Mouse (Mus musculus): ENCODE data around the gene Serpinb2.

The Serpinb2 gene

DNA sequence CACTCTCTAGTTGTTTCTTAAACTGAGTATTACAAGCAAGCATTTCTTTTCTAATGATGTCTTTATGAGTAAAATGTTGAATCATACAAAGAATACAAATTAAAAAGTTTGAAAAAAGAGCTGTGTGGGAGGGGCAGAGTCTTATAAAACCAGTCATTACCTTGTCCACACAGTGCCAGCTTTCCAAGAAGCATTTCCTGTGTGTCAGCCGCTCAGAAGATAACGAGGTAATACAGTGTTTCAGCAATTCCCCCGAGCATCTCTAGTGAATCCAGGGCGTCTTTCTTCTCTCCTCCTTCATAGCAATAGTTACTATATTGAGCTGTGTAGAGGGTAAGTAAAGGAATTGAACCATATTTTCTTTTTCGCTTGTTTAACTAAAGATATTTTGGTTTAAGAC, at the start of gene Serpinb2:
Gene Serpinb2 (plus strand): TSS at position 172 of the 400 bp plus-strand sequence.
- no peak for DNase-seq (ENCODE audit: low spot score in 2 of 2)

DNA sequence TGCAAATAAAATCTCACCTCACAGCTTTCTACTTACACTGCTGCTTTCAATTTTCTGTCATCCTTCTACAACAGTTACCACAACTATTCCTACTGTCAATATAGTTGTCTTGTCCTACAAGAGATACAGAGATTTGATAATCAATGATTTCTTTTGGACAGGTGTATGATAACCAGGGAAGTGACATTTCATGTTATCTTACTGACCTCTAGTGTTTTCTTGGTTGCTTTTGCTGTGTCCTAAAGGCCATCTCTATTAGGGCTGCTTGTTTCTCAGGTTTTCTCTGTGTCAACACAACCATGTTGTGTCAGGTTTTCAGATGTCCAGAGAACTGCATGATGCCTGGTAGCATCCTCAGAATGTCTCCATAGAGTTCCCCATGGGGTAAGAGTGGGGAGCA, 31.3 kb upstream of the Serpinb2 start:
- no peak for DNase-seq (ENCODE audit: low spot score in 2 of 2)

DNA sequence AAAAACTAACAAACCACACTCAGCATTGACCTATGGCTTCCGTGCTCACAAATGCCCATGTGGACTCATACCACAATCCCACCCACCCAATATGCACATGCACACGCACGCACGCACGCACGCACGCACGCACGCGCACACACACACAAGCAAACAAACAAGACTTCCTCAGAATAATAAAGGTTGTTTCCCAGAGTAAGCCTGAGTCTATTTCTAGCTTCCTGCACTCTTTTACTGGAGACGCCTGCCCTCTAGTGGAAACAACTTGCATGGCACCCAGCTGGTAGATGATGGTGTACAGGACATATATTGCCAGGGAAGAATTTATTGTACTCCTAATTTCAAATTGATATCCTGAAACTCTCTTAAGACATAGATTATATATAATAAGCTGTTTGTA, 29.8 kb upstream of the Serpinb2 start:
- DNase-seq (ENCODE audit: low spot score in 2 of 2), result peak; percentile 65 to 69

DNA sequence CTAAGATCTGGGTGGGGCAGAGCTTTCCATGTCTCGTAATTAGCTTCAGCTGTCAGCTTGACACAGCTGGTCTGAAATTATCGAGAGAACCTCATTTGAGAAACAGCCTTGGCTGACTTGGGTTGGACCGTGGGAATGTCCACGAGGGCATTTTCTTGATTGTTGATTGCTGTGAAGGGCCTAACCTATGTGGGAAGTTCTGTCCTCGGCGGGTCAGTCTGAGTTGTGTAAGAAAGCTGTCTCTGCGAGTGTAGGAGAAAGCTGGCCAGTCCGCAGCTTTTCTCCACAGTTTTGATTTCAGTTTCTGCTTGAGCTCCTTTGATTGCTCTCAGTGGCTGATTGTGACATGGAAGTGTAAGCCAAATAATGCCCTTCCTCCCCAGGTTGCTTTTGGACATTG, 21.6 kb upstream of the Serpinb2 start:
- DNase-seq (ENCODE audit: low spot score in 2 of 2), result no peak

DNA sequence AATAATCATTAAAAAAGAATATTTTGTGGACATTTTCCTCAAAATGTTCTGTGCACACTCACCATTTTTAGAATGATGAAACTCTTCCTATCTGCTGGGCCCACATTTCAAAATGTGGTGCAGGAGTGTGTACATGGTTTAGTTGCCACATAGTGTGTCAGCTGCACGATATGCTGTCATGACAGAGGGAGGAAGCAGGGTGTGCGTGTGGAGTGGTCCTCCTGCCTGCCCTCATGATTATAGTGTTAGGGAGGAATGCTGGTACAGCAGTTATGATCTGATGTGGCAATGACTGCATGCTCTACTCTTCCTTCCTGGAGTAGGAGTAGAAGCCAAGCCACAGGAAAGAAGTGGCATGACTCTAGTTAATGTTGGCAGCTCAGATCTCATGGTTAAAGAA, 14.4 kb upstream of the Serpinb2 start:
- DNase-seq (ENCODE audit: low spot score in 2 of 2), result no peak

DNA sequence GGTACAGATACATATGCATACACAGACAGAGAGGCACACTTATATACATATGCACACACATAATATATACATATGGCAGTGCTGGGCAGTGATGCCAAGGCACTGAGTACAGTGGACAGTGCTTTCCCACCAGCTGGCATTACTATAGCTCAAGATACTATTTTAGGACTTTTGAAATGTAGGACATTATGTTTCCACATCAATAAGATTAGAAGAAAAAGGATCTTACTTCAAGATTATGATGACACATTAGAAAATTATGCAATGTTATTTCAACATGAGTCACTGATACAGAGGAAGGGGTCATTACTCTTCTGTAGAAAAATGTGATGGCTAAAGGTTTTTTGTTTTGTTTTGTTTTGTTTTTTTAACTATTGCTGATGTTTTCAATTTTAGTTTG, 9.2 kb upstream of the Serpinb2 start:
- no peak for DNase-seq (ENCODE audit: low spot score in 2 of 2)

DNA sequence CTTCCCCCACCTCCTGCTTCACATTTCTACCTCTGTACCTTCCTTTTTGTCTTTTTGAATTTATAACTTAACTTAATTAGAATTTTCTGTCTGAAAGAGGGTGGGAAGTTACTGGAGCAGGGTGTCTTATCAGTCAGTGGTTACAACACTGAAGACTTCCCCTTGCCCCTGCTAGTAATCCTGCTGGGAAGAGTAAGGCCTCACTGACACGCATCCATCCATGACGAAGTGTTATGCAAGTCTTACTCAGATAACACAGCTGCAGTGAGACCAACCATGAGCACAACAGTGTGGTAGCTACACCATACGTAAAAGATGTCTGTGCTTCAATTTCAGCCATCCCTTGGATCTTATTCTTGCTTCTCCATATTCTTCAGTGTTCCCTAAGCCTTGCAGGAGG, 7.9 kb upstream of the Serpinb2 start:
- DNase-seq (ENCODE audit: low spot score in 2 of 2), result no peak

DNA sequence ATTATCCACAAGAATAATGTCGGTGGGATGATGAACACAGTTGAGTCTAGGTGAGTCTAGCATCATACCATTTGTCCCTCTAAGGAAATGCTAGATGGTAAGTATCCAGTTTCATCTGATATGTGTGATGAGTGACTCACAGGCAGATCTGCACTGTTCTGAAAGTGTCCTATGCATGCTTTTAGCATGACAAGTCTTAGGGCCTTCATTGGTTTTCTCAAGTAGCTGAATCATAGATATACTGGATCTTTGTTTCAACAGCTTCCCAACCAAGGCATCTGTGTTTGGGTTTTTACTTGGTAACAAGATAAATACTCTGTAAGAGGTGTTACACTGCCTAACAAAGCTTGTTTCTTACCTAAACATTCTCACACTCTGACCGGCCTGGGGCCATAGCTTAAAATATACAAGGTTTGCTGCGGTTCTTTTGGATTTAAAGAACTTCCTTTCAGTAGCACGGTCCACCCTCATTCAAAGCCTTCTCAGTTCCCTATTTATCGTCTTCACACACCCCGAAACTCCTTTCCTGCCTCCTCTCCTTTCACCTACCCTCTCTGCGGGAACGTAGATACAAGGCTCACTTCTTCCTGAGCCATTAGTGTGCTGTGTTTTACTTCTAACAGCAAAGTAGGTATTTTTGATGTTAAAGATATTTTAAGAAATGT, 5.2 kb upstream of the Serpinb2 start:
- no peak for DNase-seq (ENCODE audit: low spot score in 2 of 2)

DNA sequence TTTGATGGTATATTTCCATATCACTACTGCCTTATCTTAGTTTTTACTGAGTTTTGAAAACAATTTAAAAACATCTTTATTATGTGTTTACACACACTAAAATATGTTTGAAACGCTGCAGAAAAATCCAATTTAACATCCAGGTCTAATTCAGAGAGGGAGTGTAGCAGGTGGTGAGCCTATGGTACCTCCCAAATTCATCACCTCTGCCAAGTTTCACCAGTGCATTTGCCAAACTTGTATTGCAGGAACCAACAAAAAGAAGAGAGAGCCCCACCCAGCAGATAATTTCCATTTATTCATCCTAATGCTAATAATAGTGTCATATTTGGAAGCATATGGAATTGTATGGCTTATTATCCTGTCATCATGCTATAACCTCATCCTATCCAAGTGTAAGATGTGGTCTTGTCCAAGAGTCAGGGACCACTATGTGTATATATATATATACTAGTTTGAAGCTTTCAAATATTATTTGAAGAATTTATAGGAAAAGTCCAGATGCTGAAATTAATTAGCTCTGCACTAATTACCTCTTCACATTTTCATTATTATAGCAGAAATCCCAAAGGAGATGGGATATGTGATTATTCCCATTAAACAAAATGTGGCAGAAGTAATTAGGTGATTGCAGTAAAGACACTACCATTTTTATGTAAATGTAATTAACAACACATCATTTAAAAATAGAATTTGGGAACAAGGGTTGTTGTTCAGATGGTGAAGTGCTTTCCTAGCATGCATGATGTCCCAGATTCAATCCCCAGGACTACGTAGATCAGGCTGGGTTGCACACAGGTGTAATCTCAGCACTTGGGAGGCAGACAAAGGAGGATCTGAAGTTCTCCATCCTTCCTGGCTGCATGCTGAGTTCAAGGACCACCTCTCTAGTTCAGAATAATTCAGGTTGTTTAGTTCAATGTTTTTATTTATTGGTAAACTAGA, 1.2 kb downstream of the Serpinb2 start:
- DNase-seq (ENCODE audit: low spot score in 2 of 2), result no peak

DNA sequence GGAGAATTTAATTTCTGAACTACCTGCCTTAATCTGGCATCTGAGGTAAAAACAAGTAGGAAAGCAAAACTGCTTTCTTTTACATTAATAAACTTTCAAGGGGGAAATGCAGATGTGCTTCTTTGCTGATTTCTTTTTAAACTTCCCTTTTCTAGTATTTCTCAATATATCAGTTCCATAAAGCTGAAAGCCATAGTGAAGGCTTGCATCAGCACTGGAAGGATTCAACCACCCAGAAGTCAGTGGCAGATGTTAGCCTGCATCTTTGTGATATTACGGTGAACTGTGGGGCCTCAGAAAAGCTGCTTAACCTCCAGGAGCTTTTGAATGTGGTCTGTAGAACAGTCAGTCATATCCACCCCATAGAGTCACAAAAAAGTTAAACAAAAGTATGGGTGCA, 2.3 kb downstream of the Serpinb2 start:
- no peak for DNase-seq (ENCODE audit: low spot score in 2 of 2)

DNA sequence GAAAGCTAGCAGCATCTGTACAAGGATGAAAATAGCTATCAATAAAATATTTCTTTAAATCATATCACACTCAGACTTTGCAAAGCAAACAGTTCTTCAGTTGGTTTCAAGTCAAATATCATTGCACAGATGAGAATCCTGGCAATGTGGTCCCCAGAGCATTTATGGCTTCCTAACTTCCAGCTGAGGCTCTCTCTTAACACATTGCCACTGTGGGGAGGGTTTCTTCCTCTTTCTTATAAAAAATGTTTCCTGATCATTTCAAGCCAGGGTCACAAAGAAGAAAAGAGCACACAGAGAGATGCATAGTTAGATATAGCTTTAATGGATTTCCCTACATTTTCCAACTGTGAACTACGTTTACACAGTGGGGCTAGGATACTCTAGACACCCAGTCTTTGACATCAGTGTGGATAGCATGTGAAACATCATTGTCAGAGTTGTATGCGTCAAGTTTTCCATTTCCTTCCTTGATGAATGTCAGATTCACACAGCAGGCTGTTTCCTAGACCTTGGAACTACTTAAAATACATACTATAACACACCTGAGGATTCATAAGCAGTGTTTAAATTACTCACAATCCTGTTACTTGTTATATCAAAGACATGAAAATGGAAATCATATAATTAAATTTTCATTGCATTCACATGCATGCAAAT, 4.7 kb downstream of the Serpinb2 start:
- DNase-seq (ENCODE audit: low spot score in 2 of 2), result no peak

DNA sequence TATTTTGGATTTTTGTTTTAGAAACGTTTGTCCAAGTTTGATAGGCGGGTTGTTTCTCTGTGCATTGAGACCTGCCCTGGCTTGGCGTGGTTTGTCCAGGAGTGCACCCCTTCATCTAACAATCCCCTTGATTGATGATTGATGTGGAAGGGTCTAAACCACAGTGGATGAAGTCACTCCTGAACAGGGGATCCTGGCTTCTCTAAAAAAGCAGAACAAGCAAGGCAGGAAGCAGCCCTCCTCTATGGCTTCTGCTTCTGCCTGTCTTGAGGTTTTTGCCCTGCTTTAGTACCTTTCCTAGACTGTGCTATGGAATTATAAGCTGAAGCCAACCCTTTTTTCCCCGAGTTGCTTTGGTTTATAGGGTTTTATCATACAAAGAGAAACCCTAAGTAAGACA, 14.4 kb downstream of the Serpinb2 start:
- no peak for DNase-seq (ENCODE audit: low spot score in 2 of 2)

DNA sequence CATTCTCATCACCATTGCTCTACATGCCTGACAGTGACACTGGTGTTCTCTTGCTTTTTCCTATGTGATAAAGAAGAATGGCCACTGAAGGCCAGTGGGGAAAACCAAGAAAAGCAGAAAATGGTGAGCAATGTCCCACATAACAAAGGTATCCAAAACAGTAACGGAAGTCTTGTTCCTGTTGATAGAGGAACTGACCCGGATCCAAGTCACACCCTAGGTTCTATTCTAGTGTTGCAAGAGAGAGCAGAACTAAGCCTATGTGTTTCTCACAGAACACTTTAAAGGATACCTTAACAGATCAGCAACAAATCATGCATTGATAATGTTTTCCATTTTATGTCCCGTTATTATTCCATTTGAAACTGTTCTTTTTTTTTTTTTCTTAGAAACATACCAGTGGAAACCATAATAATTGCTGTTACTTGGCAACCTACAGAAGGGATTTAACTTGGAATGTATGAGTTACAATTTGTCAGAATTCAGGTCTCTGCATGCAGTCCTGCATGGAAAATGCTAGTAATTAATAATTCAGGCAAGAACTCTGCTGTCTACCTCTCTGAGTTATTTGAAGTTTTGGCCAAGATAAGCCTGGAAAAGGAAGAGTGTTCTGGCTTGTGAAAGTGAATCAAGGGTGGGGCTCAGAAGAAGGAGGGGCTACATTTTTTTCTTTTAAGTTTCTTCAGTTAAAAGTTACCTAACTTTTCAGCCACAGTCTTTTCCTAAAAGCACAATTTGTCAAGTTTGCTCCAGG, 17.3 kb downstream of the Serpinb2 start:
- DNase-seq (ENCODE audit: low spot score in 2 of 2), result no peak

DNA sequence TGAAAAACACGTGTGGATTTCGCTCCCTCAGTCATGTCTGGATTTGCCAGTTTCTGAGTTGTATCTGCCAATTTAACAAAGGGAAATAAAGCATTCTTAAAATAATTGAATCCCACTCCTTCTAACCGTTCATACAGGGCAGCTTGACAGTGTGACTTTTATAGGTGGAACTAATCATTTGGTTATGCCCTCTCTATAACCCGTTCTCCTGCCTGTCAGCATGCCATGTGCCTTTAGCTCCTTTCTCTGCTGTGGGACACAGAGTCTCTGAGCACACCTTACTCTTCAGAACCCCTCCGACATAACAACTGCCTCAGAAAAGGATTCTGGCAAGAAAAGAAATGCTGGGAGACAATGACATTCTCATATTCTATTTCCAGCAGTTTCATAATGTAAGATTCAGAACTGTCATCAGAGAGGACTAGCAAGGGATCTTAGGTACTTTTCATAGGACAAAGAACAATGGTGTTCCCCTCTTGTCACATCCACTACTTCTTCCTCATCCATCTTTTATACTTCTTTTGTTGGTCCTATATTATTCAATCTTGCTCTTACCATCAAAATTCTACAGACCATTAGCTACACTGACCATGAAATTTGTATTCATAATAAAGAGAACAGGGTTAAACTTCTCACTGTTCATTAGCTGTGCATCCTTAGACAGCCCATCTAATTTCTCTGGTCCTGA, 18.3 kb downstream of the Serpinb2 start:
- no peak for DNase-seq (ENCODE audit: low spot score in 2 of 2)

DNA sequence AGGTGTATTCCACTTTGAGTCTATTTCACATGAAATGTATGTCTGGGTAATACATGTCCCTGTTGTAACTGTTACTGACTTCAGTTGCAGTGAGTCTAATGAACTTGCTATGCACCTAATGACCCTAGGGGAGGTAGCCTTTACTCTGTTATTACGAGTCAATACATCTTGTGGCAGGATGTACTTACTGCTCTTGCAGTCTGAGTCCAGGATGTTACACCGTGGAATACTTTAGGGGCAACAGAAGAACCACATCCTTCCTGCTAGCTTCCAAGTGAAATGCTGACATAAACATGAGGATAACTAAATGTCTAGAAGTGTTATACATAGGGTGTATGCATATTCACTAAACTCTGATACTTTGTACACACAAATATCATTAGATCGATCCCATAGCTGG, 22.5 kb downstream of the Serpinb2 start:
- DNase-seq (ENCODE audit: low spot score in 2 of 2), result no peak

DNA sequence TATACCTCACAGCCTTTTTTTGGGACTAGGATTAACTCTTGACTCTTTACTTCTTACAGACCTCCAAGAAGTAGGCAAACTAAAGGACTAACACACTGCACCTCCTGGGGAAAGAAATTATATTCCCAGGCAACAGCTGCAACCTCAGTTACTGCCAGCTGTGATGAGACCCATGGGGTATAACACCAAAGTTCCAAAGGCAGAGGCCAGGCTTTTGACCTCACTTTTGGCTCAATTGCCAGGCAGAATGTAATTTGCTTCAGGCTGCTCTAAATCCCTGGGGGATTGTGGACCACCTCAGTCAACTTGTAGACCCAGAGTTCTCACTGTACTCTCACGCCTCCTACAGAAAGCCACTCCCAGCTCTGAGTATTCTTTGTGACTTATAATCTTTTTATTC, 26.2 kb downstream of the Serpinb2 start:
- DNase-seq (ENCODE audit: low spot score in 2 of 2), result no peak

DNA sequence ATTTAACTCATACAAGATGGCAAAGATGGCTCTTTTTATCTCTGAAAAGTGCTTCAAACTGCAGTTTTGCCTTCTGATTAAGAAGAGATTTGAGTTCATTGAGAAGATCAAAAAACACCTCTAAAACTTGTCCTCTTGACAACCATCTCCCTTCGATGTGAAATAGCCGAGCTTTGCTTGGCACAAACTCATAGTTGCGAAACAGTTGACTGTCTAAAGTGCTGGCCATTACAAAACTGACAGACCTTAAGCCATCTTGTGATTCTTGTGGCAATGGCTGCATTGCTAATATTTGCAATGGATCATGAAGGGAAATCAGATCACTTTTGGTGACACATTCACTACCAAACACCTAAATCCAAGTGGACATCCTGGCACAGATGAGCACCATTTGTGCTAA, 48.3 kb downstream of the Serpinb2 start:
- DNase-seq (ENCODE audit: low spot score in 2 of 2), result no peak

DNA sequence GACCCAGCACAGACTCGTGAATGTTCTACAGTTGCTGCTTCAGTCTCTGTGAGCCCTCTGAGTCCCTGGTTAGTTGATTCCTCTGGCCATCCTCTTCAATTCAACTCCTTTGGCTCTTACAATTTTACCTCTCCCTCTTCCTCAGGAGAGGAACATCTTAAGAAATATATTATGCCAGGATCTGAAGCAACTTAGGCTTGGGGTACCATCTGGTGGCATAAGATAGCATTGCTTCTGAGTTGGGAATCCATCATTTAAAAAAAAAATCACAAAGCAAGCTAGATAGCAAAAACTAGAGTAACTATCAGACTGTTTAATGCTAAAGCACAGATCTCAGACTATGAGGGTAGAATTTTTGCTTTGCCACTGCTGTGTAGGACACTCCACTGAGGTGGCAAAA, 50.9 kb downstream of the Serpinb2 start:
- no peak for DNase-seq (ENCODE audit: low spot score in 2 of 2)

DNA sequence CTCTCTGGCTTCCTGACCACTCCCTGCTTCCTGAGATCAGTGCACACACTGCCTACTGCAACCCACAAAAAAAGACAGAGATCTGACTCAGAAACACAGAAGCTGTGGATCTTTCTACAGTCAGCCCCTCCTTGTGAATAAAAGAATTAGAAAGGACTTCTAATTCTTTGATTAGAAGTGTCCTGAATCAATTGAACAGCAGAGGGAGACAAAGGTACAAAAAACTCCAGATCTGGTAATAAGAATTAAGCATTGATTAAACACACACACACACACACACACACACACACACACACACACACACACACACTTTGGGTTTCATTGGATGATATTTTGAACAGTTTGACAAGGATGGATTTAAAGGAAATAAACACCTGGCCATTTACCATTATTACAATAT, 54.4 kb downstream of the Serpinb2 start:
- DNase-seq (ENCODE audit: low spot score in 2 of 2), result no peak

DNA sequence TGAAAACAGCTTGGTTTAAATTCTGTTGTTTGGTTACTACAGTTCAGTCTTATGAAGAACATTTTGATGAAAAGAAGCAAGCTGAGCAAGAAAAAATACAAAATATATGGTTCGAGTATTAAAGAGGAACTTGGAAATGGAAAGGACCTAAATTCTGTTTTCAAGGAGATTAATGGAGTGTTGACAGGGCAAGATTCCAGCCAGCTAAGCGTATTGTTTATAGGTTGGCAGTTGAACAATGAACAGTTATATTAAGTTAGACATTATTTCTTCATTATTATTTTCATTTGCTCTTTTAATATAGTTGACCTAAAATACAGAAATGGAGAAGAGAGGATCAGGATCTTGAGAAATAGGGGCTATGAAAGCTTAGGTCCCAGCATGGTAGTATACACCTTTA, 64.9 kb downstream of the Serpinb2 start:
- DNase-seq (ENCODE audit: low spot score in 2 of 2), result no peak

DNA sequence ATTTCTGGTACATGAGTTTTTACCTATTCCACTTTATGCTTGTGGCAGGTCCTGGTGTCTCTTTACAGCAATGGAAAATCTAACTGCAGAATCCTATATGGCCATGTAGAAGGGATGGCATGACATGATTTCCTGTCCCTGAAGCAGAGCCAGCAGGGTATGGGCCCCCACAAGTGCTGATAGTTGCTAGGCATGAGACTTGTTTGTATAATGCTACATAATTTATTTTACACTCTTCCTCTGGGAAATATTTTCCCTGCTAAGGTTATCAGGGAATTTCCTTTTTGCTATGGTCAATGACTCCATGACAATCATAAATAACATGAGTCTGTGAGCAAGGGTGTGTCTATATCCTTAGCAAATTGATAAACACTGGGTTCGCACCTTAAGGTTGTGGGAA, 66.3 kb downstream of the Serpinb2 start:
- no peak for DNase-seq (ENCODE audit: low spot score in 2 of 2)

Measured in urinary bladder, postnatal 36 days (tissue).